Mouse (Mus musculus) heart, adult 2 months (tissue): ENCODE measurements around the gene Cep112. TPM values are rescaled to one million over a fixed set of nuclear protein-coding genes. Genes with fewer than 3 reads are reported as not detected.

Experiments
- DNase-seq, 2 experiments: peaks; one replicate each; pipeline ENCODE4 v3.0.0; 2021
- H3K27ac ChIP-seq: fragments of 200-600 bp; 2 replicates; pipeline ENCODE4 v1.8.1; 2022
- H3K27me3 ChIP-seq: fragments of 200-500 bp; 2 replicates; pipeline ENCODE4 v1.6.1; 2012; ENCODE audit warnings: mild to moderate bottlenecking, low read length, inconsistent platforms, mixed read lengths; ENCODE audit not compliant: control insufficient read depth, insufficient read depth
- H3K36me3 ChIP-seq: fragments of 200-500 bp; 2 replicates; pipeline ENCODE4 v1.6.1; 2012; ENCODE audit warnings: low read length, inconsistent platforms; ENCODE audit not compliant: control insufficient read depth, insufficient read depth
- H3K4me1 ChIP-seq: fragments of 200-500 bp; 2 replicates; pipeline ENCODE4 v1.6.1; 2011; ENCODE audit warnings: low read length; ENCODE audit not compliant: control insufficient read depth, insufficient read depth
- H3K4me3 ChIP-seq: fragments of 200-600 bp; 2 replicates; pipeline ENCODE4 v1.8.1; 2022
- H3K79me2 ChIP-seq: fragments of 200-500 bp; replicated peaks from 2 replicates; pipeline ENCODE4 v1.6.1; 2012; ENCODE audit warnings: mild to moderate bottlenecking, inconsistent platforms, low read length, moderate library complexity, mixed read lengths; ENCODE audit not compliant: control insufficient read depth, insufficient read depth
- H3K9ac ChIP-seq: fragments of 200-500 bp; 2 replicates; pipeline ENCODE4 v1.6.1; 2012; ENCODE audit warnings: low read depth, mild to moderate bottlenecking, control low read depth, inconsistent platforms, low read length, mixed read lengths
- CTCF ChIP-seq: fragments of 200-600 bp; IDR thresholded peaks from 2 replicates; pipeline ENCODE4 v1.8.1; 2022; ENCODE audit warnings: antibody characterized with exemption, mild to moderate bottlenecking, moderate library complexity
- EP300 ChIP-seq: fragments of 200-500 bp; IDR thresholded peaks from 2 replicates; pipeline ENCODE4 v1.6.1; 2011; ENCODE audit warnings: low read depth, low read length, control low read depth; ENCODE audit not compliant: insufficient read depth
- POLR2A ChIP-seq: fragments of 200-500 bp; IDR thresholded peaks from 2 replicates; pipeline ENCODE4 v1.6.1; 2011; ENCODE audit warnings: mild to moderate bottlenecking, low read depth, low read length, control low read depth; ENCODE audit not compliant: insufficient read depth
- WGBS: fragments of 180-500 bp; shearing (Covaris S2); methylation state at CpG from one replicate; pipeline ENCODE4 v1.1.7; 2018; 5-methylcytosine and 5-hydroxymethylcytosine counted together
- intact Hi-C: fragments of 180-260 bp; cut with DNase I; formaldehyde crosslinking; loops from one replicate; pipeline ENCODE4 v1.15.1; 2025
- polyA plus RNA-seq: library from polyadenylated mRNA; depleted of rRNA; stranded (reverse); fragments of >200 nt; gene quantifications from 2 replicates; pipeline ENCODE4 v1.2.3, GENCODE M21; 2012
- total RNA-seq, 2 experiments: library from RNA; stranded (reverse); gene quantifications; 2 replicates each; pipeline ENCODE4 v1.2.3; 2021

The Cep112 gene
- total and polyA plus RNA-seq, 3 experiments, result 1.1 to 14.4 (median 10.6) TPM

- Histone ChIP-seq H3K27ac (no peak overlapping the region), H3K4me1 (no peaks in the 10 kb centered on the region), H3K36me3 (no peaks in the 10 kb centered on the region), H3K9ac (no peak overlapping the region), H3K4me3 (no peak overlapping the region), H3K27me3 (no peaks in the 10 kb centered on the region), H3K79me2 (no peaks in the 10 kb centered on the region)
- 84% methylated on average over 7 of the region's 7 CpGs for WGBS
- no peak for DNase-seq
- intact Hi-C loops, result no loop called here
- no peak for TF ChIP-seq EP300
- no peak for TF ChIP-seq POLR2A
- no peak for TF ChIP-seq CTCF
Observed at GRCm38 (mm10) chr11:108620628-108621433, 195.8 kb downstream of the Cep112 start.

DNA sequence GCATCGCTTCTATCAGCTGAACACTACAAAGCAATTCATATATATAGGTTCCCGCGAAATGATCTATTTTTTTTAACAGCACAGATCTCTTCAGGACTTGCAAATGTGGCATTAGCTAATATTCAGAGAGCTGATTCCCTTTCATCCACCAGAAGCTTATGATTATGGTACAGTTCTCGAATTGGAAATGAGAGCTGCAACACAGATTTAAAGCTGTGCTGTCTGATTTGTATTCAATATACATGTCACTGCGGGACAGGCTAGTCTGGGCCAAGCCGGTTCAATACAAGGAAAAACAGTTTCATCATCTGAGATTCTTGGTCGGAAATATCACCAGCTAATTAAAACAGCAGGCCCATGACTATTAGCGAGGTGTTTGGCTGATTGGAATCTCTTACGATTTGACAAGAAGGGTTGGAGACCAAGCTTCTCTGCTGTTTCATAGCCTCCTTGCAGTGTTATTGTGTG lies 196.5 kb downstream of the Cep112 start:
- whole genome bisulfite sequencing, result 91% methylated on average over 9 of the region's 9 CpGs
- TF ChIP-seq EP300 (no peak), CTCF (no peak), POLR2A (no peak)

GRCm38 (mm10) chr11:108625546-108626232 lies 200.7 kb downstream of the Cep112 start:
- no peak overlapping the region for H3K9ac ChIP-seq
- 76% methylated on average over 5 of the region's 5 CpGs for WGBS
- H3K4me1 ChIP-seq, result no peaks in the 10 kb centered on the region
- no peak for DNase-seq
- intact Hi-C loops, result no loop called here
- no peaks in the 10 kb centered on the region for H3K79me2 ChIP-seq
- no peaks in the 10 kb centered on the region for H3K36me3 ChIP-seq
- no peak overlapping the region for H3K4me3 ChIP-seq
- TF ChIP-seq CTCF (0 out of 2 replicates have a peak, but pooled peaks have one; percentile 10), POLR2A (no peak), EP300 (no peak)
- no peaks in the 10 kb centered on the region for H3K27me3 ChIP-seq
- H3K27ac ChIP-seq, result no peak overlapping the region

More for the DNA sequence above, 196.5 kb downstream of the Cep112 start:
- no peak overlapping the region for H3K4me3 ChIP-seq
- no peaks in the 10 kb centered on the region for H3K4me1 ChIP-seq
- intact Hi-C loops, result no loop called here
- H3K27ac ChIP-seq, result no peak overlapping the region
- H3K79me2 ChIP-seq, result no peaks in the 10 kb centered on the region
- H3K27me3 ChIP-seq, result no peaks in the 10 kb centered on the region
- no peak for DNase-seq
- H3K9ac ChIP-seq, result no peak overlapping the region
- H3K36me3 ChIP-seq, result no peaks in the 10 kb centered on the region

GRCm38 (mm10) chr11:108637780-108638179 lies 212.8 kb downstream of the Cep112 start:
- intact Hi-C loops, result no loop called here
- H3K4me3 ChIP-seq, result no peak overlapping the region
- WGBS, result 68% methylated on average over 2 of the region's 2 CpGs
- no peaks in the 10 kb centered on the region for H3K27me3 ChIP-seq
- no peak overlapping the region for H3K27ac ChIP-seq
- TF ChIP-seq EP300 (no peak), POLR2A (no peak), CTCF (no peak)
- no peaks in the 10 kb centered on the region for H3K79me2 ChIP-seq
- H3K4me1 ChIP-seq, result no peaks in the 10 kb centered on the region
- DNase-seq, result no peak
- no peaks in the 10 kb centered on the region for H3K36me3 ChIP-seq
- H3K9ac ChIP-seq, result no peak overlapping the region

DNA sequence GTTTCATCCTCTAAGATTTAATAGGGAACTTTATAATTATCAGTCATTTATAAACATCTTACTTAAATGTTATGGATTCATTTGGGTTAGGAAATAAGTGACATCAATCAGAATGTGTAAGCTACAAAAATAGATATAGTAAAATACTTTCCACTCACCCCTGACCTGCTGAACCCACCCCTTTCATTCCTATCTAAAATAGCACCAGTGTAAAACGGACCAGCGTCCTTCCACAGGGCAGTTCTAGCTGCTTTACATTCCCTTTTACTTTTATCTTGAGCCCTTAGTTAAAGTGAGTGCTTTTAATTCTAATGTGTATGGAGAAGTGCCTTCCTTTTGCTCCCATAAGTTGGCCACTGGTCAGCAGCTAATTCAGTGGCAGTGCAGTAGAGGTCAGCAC lies 230.6 kb downstream of the Cep112 start:
- Histone ChIP-seq H3K9ac (no peak overlapping the region), H3K27ac (no peak overlapping the region), H3K4me3 (no peak overlapping the region), H3K36me3 (no peaks in the 10 kb centered on the region), H3K79me2 (no peaks in the 10 kb centered on the region), H3K4me1 (no peaks in the 10 kb centered on the region), H3K27me3 (no peaks in the 10 kb centered on the region)
- TF ChIP-seq CTCF (no peak), POLR2A (no peak), EP300 (no peak)
- intact Hi-C loops, result no loop called here
- no peak for DNase-seq
- 30% methylated on average over 2 of the region's 2 CpGs for WGBS

GRCm38 (mm10) chr11:108682014-108682413 lies 257.0 kb downstream of the Cep112 start:
- TF ChIP-seq CTCF, result no peak
- TF ChIP-seq POLR2A, result no peak
- TF ChIP-seq EP300, result no peak
- WGBS, result 84% methylated on average over 3 of the region's 3 CpGs
- Histone ChIP-seq H3K79me2 (no peaks in the 10 kb centered on the region), H3K36me3 (no peaks in the 10 kb centered on the region), H3K27me3 (no peaks in the 10 kb centered on the region), H3K4me3 (no peak overlapping the region), H3K27ac (no peak overlapping the region), H3K9ac (no peak overlapping the region), H3K4me1 (no peaks in the 10 kb centered on the region)
- no peak for DNase-seq
- intact Hi-C loops, result no loop called here
